Mouse (Mus musculus) erythroblast, embryonic 14.5 days (primary cell): ENCODE data around the gene Chd2. TPM values are rescaled to one million over a fixed set of nuclear protein-coding genes. Genes with fewer than 3 reads are reported as not detected.
"Not testable (repeated sequence)": the region's sequence is repeated elsewhere in the genome, so short reads cannot be mapped to it uniquely, and the experiment has no call there.

Experiments used
- H3K27me3 ChIP-seq: 2 replicates; pipeline ENCODE4 v1.6.1; 2012; ENCODE audit warnings: inconsistent platforms; ENCODE audit not compliant: control insufficient read depth
- H3K36me3 ChIP-seq: 2 replicates; pipeline ENCODE4 v1.6.1; 2012; ENCODE audit warnings: mild to moderate bottlenecking, inconsistent platforms; ENCODE audit not compliant: control insufficient read depth
- H3K4me1 ChIP-seq: 2 replicates; pipeline ENCODE4 v1.6.1; 2012; ENCODE audit warnings: inconsistent platforms; ENCODE audit not compliant: control insufficient read depth
- H3K4me3 ChIP-seq: replicated peaks from 2 replicates; pipeline ENCODE3; 2012; ENCODE audit warnings: moderate library complexity, mild to moderate bottlenecking, inconsistent platforms
- H3K9me3 ChIP-seq: 2 replicates; pipeline ENCODE4 v1.6.1; 2012; ENCODE audit warnings: low read length, inconsistent platforms, mixed read lengths; ENCODE audit not compliant: control insufficient read depth
- GATA1 ChIP-seq: IDR thresholded peaks from 2 replicates; pipeline ENCODE4 v1.6.1; 2012; ENCODE audit warnings: low read length, inconsistent platforms, mixed read lengths
- TAL1 ChIP-seq: IDR thresholded peaks from 3 replicates; pipeline ENCODE4 v1.6.1; 2012; ENCODE audit warnings: low read length, inconsistent platforms, mixed read lengths
- polyA plus RNA-seq: library from polyadenylated mRNA; stranded (reverse); fragments of >175 nt; gene quantifications from 2 replicates; pipeline ENCODE4 v1.2.3, GENCODE M21; 2012

Gene Chd2
- polyA plus RNA-seq, 1 experiment: 7.1 TPM

- Histone ChIP-seq H3K4me3 (no peak overlapping the region), H3K9me3 (no peaks in the 10 kb centered on the region), H3K4me1 (peaks cover 26% of the 10 kb centered on the region), H3K36me3 (no peaks in the 10 kb centered on the region), H3K27me3 (no peaks in the 10 kb centered on the region)
- no peak for TF ChIP-seq TAL1
- TF ChIP-seq GATA1: no peak
Measured at GRCm38 (mm10) chr7:73583400-73583799, 41.8 kb upstream of the Chd2 start.

GRCm38 (mm10) chr7:73581836-73582375 lies 40.3 kb upstream of the Chd2 start:
- Histone ChIP-seq H3K36me3 (no peaks in the 10 kb centered on the region), H3K4me1 (peaks cover 22% of the 10 kb centered on the region), H3K27me3 (no peaks in the 10 kb centered on the region), H3K9me3 (no peaks in the 10 kb centered on the region), H3K4me3 (no peak overlapping the region)
- no peak for TF ChIP-seq GATA1
- TF ChIP-seq TAL1: no peak

- no peak for TF ChIP-seq GATA1
- no peak for TF ChIP-seq TAL1
- Histone ChIP-seq H3K27me3 (peaks cover 15% of the 10 kb centered on the region), H3K36me3 (no peaks in the 10 kb centered on the region), H3K9me3 (no peaks in the 10 kb centered on the region), H3K4me1 (peaks cover 9% of the 10 kb centered on the region), H3K4me3 (no peak overlapping the region)
Measured at GRCm38 (mm10) chr7:73579072-73579731, 37.6 kb upstream of the Chd2 start.

- TF ChIP-seq GATA1 (no peak), TAL1 (no peak)
- Histone ChIP-seq H3K4me1 (peaks cover 2% of the 10 kb centered on the region; the same call in 1 of the 2 replicates), H3K36me3 (no peaks in the 10 kb centered on the region), H3K9me3 (no peaks in the 10 kb centered on the region), H3K4me3 (no peak overlapping the region), H3K27me3 (peaks cover 20% of the 10 kb centered on the region)
Measured at GRCm38 (mm10) chr7:73577888-73578421, 36.3 kb upstream of the Chd2 start.

GRCm38 (mm10) chr7:73576101-73576936 lies 34.7 kb upstream of the Chd2 start:
- no peaks in the 10 kb centered on the region for H3K36me3 ChIP-seq
- no peaks in the 10 kb centered on the region for H3K9me3 ChIP-seq
- no peak overlapping the region for H3K4me3 ChIP-seq
- TF ChIP-seq GATA1 (no peak), TAL1 (no peak)
- peaks cover 2% of the 10 kb centered on the region; the same call in 1 of the 2 replicates for H3K4me1 ChIP-seq
- peaks cover 31% of the 10 kb centered on the region for H3K27me3 ChIP-seq

GRCm38 (mm10) chr7:73575257-73575656 lies 33.6 kb upstream of the Chd2 start:
- Histone ChIP-seq H3K9me3 (no peaks in the 10 kb centered on the region), H3K4me1 (peaks cover 2% of the 10 kb centered on the region; the same call in 1 of the 2 replicates), H3K27me3 (peaks cover 34% of the 10 kb centered on the region), H3K36me3 (no peaks in the 10 kb centered on the region), H3K4me3 (no peak overlapping the region)
- TF ChIP-seq TAL1 (no peak), GATA1 (no peak)

- H3K36me3 ChIP-seq, H3K4me3 ChIP-seq, H3K9me3 ChIP-seq, H3K4me1 ChIP-seq: not testable (repeated sequence)
- H3K27me3 ChIP-seq: peaks cover 34% of the 10 kb centered on the region
Measured at GRCm38 (mm10) chr7:73574673-73575072, 33.0 kb upstream of the Chd2 start.

GRCm38 (mm10) chr7:73572571-73572970 lies 30.9 kb upstream of the Chd2 start:
- no peak overlapping the region for H3K4me3 ChIP-seq

More at GRCm38 (mm10) chr7:73572571-73572970, 30.9 kb upstream of the Chd2 start:
- Histone ChIP-seq H3K36me3 (no peaks in the 10 kb centered on the region), H3K9me3 (no peaks in the 10 kb centered on the region), H3K27me3 (peaks cover 34% of the 10 kb centered on the region), H3K4me1 (peaks cover 2% of the 10 kb centered on the region; the same call in 1 of the 2 replicates)
- no peak for TF ChIP-seq GATA1
- no peak for TF ChIP-seq TAL1
